Mouse (Mus musculus): ENCODE data around the gene Mmp10. TPM values are rescaled to one million over a fixed set of nuclear protein-coding genes. Genes with fewer than 3 reads are reported as not detected.
A peak's percentile ranks its signal among the peaks of the same experiment; 100 is the strongest.

The Mmp10 gene
- not detected for polyA plus RNA-seq (2017; shearing (Covaris generic))

- peak; percentile 17 for ATAC-seq
These were observed at the start of gene Mmp10 for GRCm38 (mm10) chr9:7502051-7502450. Mmp10 (plus strand) TSS chr9:7502352.

GRCm38 (mm10) chr9:7453302-7453701, 48.9 kb upstream of the Mmp10 start:
- ATAC-seq: no peak

- no peak for ATAC-seq
These were observed 31.9 kb upstream of the Mmp10 start for GRCm38 (mm10) chr9:7470262-7470661.

DNA sequence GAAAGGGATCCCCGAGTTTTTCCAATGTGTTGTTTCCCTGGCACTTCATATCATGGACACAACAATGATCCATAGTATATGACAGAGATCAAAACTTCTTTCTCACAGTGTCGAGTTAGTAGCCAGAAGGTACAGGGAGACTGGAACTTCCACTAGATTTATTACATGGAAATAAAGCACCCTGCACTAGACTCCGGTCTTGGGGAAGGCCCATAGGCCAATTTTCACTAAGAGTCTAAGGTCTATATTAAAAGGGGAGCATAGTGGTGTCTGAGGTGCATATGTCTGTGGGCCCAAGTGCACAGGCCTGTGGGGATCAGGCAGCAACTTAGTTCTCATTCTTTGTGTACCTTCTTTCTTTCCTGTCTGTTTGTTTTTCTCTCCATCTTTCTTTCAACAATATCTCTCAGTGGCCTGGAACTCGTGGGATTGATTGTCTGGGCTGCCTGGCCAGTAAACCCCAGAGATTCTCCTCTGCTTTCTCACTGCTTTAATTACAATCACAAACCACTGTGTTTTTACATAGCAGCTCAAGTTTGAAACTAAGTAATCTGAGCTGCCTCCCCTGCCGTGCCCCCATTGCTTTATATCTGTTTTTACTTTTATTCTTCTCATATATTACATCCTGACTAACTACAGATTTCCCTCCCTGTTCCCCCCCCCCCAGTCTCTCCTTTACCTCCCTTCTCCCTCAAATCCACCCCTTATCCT, 18.3 kb upstream of the Mmp10 start:
- no peak for ATAC-seq

GRCm38 (mm10) chr9:7501138-7501537, 1.0 kb upstream of the Mmp10 start:
- ATAC-seq: peak; percentile 86

DNA sequence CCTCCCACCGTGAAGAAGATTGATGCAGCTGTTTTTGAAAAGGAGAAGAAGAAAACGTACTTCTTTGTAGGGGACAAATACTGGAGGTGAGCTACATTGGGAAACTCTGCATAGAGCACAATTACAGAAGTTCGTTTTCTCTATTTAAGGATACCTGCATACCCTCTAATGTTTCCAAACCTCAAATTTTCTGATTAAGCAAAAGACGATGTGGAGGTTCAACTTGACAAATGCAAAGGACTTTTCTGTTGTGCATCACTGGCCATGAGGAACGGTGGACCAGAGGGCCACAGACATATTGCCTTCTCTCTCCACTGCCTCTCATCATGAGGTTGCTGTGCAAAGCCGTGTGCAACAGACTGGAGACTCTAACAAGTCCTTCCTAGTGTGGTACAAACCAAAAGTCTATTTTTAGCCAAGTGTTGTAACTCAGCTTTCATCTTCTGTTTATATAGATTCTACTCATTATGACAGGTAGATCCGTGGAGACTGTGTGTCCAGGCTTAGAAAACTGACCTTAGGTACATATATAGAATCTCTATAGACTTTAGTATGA, 5.2 kb downstream of the Mmp10 start:
- ATAC-seq: no peak

GRCm38 (mm10) chr9:7509619-7510233, 7.6 kb downstream of the Mmp10 start:
- ATAC-seq: peak; percentile 89

DNA sequence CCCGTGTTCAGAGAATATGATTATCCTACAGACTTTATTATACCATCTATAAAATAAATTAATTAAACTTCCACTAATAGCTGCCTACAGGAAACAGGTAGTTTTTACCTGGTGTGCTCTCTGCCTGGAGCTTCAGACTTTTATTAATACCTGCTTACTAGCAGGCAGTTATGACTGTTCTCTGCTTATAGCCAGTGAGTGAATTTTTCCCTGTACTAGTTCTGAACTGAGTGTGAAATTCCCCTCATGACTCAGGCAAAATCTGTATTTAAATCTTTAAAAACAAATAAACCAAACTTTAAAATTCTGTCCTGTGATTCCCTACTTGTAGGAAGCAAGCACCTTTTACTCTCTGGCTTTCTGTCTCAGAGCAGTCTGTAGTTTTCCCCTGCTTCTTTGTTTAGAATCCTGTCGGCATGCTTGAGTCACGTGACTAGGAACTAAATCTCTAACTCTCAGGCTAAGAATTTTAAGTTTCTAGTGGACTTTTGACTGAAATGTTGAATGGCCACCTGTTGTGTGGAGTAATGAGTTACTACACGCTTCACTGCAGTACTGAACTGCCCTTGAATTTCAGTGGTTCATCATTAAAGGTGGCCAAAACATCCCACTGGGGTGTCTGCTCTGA, 15.9 kb downstream of the Mmp10 start:
- ATAC-seq: no peak

DNA sequence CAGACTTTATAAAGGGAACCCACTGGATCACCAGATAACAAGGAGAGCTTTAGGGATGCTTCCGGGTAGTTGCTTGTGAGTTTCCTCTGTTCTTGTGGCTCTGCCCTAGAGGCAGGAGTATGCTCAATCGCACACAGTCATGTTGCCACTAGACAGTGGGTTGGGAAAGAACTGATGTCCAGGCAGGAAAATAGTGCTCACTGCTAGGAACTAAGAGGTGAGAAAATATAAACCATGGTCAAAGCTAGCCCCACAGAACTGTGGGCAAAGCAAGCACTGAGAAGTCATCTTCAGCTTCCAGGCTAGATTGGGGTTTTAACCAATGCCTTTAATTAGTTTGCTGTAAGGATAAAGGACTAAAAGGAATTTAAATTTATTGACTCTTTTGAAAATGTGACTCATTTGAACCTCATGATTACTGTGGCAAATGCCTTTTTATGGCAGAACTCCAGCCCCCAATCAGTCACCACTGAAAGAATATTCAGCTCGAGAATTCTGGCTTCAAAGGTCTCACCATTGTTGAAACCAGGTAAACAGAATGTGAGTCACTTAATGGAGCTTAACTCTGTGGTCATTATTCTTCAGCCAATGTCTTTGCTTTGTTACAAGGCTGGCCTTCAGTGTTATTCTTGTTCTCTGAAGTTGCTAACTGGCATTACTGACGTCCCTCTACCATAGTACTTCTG, 24.2 kb downstream of the Mmp10 start:
- ATAC-seq: no peak

DNA sequence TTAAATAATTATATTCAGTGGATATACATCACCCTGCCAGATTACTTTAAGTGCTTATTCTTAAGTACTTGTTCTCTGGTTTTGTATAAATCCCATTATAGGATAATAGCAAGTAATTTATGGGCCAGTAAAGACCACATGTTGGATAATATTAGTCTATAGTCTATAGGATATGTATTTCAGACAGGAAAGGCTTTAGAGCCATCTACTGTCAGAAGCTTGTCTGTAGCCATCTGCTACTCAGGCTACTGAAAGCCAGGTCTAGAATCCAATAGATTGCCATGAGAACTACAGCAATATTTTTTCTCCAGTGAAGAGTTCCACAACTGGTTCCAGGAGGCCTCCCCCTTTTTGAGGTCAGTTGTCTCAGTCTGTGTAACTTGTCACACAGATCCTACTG, 40.6 kb downstream of the Mmp10 start:
- ATAC-seq: no peak

DNA sequence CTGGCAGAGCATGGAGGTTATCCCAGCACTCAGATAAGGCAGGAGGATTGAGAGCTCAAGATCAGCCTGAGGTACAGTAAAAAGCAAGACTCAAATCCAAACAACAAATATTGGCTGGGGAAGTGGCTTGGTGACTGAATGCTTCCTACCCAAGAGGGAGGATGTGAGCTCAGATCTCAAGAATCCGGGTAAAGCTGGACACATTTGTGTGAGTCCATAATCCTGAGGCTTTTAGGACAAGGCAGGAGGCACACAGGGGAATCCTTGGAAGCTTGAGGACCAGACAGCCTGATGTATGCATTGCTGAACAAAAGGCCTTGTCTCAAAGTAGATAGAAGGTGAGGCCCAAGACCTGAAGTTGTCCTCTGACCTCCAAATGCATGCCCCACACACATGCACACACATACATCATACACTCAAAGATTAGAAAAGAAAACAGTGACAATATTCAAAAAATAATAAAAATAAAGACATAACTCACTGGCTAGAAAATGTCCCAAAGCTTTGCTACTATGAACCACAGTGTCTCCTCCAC, 42.8 kb downstream of the Mmp10 start:
- ATAC-seq: no peak

DNA sequence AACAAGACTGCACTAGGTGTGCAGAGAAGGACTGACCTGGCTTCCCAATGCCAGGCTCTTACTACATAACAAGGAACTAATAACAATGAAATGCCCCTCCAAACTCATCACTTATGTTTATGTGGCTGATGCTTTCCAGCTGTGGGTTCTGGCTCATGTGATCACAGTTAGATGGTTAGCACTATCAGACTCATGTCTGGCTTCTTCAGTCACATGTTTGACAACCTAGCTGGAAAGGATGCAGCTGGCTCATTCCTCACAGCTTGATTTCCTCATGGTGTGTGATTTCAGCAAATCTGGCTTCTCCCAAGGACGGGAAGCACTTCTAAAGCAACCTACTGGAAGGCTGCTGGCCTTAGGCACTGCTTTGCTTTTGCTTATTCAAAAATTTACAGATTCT, 43.3 kb downstream of the Mmp10 start:
- no peak for ATAC-seq

DNA sequence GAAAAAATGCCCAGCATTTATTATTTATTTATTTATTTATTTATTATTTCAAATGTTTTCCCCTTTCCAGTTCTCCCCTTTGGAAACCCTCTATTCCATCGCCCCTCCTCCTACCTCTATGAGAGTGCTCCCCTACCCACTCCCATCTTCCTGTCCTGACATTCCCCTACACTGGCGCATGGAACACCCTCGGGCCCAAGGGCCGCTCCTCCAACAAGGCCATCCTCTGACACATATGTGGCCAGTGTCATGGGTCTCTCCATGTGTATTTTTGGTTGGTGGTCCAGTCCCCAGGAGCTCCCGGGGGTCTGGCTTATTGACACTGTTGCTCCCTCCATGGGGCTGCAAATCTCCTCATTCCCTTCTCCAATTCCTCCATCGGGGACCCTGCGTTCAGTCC, 43.8 kb downstream of the Mmp10 start:
- no peak for ATAC-seq

GRCm38 (mm10) chr9:7551943-7552342, 49.8 kb downstream of the Mmp10 start:
- ATAC-seq: no peak

DNA sequence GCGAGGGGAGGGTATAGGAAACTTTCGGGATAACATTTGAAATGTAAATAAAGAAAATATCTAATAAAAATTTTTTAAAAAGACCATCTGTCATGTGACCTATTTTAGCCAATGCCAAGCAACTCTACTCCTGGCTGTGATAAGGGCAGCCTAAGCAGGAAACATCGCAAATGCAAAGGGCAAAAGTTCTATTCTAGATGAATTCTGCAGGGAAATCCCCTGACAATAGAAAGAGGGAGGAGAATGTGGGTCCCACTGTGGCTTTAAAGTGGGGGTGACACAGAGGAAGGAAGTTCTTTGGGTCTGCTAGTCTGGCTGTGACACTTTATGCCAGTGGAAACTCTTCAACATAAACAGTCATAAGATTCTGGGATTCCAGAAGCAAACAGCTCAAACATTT, 51.4 kb downstream of the Mmp10 start:
- peak; percentile 89 for ATAC-seq

DNA sequence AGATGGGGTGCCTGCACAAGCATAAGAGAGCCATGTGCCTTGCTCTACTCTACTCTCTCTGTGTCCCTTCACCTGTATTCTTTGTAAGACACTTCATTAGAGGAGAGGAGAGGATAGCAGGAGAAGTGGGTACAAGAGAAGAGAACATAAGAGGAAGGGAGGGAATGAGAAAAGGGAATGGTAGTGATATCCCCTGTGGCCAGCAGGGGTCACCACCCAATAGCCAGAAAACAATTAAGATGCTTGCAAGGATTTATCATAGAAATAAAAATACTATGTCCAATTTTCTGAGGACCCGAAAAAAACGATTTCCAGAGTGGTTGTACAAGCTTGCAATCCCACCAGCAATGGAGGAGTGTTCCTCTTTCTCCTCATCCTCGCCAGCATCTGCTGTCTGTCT, 52.2 kb downstream of the Mmp10 start:
- ATAC-seq: peak; percentile 46

DNA sequence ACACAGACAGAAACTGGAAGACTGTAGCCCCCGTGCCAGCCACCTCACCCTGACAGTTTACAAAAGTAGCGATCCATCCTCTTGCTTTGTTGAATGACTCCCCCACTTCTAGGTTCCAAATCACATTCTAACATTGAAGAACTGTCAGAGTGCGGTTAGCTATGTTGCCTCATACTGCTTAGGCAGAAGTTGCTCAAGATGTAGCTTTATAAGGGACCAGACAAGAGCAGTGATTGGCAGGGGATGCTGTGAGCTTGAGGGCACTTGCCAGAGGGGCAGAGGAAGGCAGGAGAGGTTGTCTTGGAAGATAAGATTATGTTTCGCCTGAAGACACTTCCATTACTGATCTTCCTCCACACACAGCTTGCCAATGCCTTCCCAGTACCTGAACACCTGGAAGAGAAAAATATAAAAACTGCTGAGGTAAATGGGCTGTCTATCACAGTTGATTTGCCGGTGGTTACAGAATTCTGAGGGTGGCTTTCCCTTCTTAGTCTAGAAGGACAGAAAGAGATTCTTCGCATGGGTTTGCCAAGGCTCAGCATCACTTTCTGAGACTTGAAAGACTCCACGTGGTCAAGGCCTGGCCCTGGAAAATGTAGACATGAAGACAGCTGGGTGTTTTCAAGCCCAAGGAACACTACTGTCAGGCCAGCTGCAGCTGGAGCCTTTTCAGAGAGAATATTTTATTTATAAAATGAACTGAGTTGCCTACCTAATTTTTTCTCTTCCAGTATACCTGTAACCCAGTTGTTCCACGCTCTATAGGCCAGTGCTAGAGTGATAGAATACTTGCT, 56.3 kb downstream of the Mmp10 start, which contains the start of gene Mmp8:
Mmp8 (plus strand) TSS at position 236 of the 797 bp plus-strand sequence.
- no peak for ATAC-seq

Data from activated CD4-positive, CD25-positive, alpha-beta regulatory T cell, adult 4 months (primary cell).